Mouse (Mus musculus): ENCODE data around the gene Olfr399. TPM values are rescaled to one million over a fixed set of nuclear protein-coding genes. Genes with fewer than 3 reads are reported as not detected.

Gene Olfr399
- not detected in 2 replicates for polyA plus RNA-seq (2015; fragmentation: Nextera tagmentation; extraction: Ambion mirVana)

DNA sequence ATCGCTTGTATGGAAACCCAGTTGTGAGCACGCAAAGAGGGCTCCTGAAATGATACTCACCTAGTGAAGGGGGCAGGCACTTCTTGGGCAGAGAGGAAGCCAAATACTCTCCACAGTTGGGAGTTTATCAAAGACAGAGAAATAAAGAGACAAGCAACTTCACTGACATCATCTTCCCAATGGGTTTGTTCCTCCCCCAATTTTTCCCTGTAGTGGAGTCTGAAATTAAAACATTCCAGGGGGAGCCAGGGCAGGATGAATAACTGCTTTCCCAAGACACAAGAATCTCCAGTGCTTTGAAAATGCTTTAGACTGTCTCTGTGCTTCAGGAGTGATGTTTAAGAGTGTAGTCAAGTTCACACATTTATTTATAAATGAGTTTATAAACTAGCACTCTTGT lies at the start of gene Olfr399, which contains the start of gene Olfr139:
Gene Olfr399, minus strand, starts transcription at position 165 of the 400 bp plus-strand sequence.
Gene Olfr139, minus strand, starts transcription at position 101 of the 400 bp plus-strand sequence.

DNA sequence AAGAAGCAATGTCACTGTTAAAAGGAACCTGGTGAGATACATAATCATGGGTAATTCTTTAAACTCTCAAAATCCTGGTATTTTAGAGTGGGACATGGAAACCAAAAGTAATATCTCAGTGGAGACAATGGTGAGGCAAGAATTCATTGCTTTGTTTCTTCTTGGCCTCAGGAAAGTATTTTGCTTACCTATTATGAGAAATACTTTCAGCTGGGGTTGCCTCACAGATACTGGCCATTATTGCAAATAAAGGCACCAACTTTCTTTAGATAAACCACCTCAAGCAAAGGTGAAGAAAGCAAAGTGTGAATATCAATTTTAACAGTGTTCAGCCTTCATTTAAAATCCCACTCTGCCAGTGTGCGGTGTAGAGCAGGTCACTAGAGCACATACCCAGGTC lies 13.2 kb upstream of the Olfr399 start, which contains the start of gene Zfp616:
Gene Zfp616, plus strand, starts transcription at position 301 of the 400 bp plus-strand sequence.

Other genes with a start within 250 kb of the Olfr399 start
- not detected in 2 replicates for gene Olfr392, start 239.6 kb downstream of the Olfr399 start, polyA plus RNA-seq (2015; fragmentation: Nextera tagmentation; extraction: Ambion mirVana)
- not detected in 2 replicates for gene Olfr393, start 205.2 kb downstream of the Olfr399 start, polyA plus RNA-seq (2015; fragmentation: Nextera tagmentation; extraction: Ambion mirVana)
- gene Olfr394, start 165.8 kb downstream of the Olfr399 start, polyA plus RNA-seq (2015; fragmentation: Nextera tagmentation; extraction: Ambion mirVana) = not detected in 2 replicates
- gene Olfr395, start 147.3 kb downstream of the Olfr399 start, polyA plus RNA-seq (2015; fragmentation: Nextera tagmentation; extraction: Ambion mirVana) = not detected in 2 replicates
- gene Olfr23, start 119.9 kb downstream of the Olfr399 start, polyA plus RNA-seq (2015; fragmentation: Nextera tagmentation; extraction: Ambion mirVana) = not detected in 2 replicates
- gene Olfr397, start 95.8 kb downstream of the Olfr399 start, polyA plus RNA-seq (2015; fragmentation: Nextera tagmentation; extraction: Ambion mirVana) = not detected in 2 replicates
- not detected in 2 replicates for gene Olfr398, start 66.2 kb downstream of the Olfr399 start, polyA plus RNA-seq (2015; fragmentation: Nextera tagmentation; extraction: Ambion mirVana)
- gene Olfr139, start 64 bp downstream of the Olfr399 start, polyA plus RNA-seq (2015; fragmentation: Nextera tagmentation; extraction: Ambion mirVana) = not detected in 2 replicates
- gene Zfp616, start 13.3 kb upstream of the Olfr399 start, polyA plus RNA-seq (2015; fragmentation: Nextera tagmentation; extraction: Ambion mirVana) = not detected in 2 replicates
- not detected in 2 replicates for gene Olfr401, start 57.1 kb upstream of the Olfr399 start, polyA plus RNA-seq (2015; fragmentation: Nextera tagmentation; extraction: Ambion mirVana)
- not detected in 2 replicates for gene Olfr402, start 96.9 kb upstream of the Olfr399 start, polyA plus RNA-seq (2015; fragmentation: Nextera tagmentation; extraction: Ambion mirVana)
- not detected in 2 replicates for gene Olfr403, start 129.6 kb upstream of the Olfr399 start, polyA plus RNA-seq (2015; fragmentation: Nextera tagmentation; extraction: Ambion mirVana)
- not detected in 2 replicates for gene Olfr43, start 154.8 kb upstream of the Olfr399 start, polyA plus RNA-seq (2015; fragmentation: Nextera tagmentation; extraction: Ambion mirVana)
- gene Olfr406, start 203.2 kb upstream of the Olfr399 start, polyA plus RNA-seq (2015; fragmentation: Nextera tagmentation; extraction: Ambion mirVana) = not detected in 2 replicates
- gene Olfr59, start 227.1 kb upstream of the Olfr399 start, polyA plus RNA-seq (2015; fragmentation: Nextera tagmentation; extraction: Ambion mirVana) = not detected in 2 replicates